Mouse (Mus musculus) adrenal gland, adult 18-20 months (tissue): Measurements from ENCODE around the gene Gm20736. TPM values are rescaled to one million over a fixed set of nuclear protein-coding genes. Genes with fewer than 3 reads are reported as not detected.
"Not testable (repeated sequence)": the region's sequence is repeated elsewhere in the genome, so short reads cannot be mapped to it uniquely, and the experiment has no call there.

Experiments
- DNase-seq, 2 experiments: peaks; one replicate each; pipeline ENCODE4 v3.0.0; 2021 to 2022; ENCODE audit warnings: low spot score in 2 of 2
- long read RNA-seq, 2 experiments: library from polyadenylated mRNA; stranded (forward); transcript quantifications; one replicate each; pipeline ENCODE4 v2.0.0; 2021
- total RNA-seq, 2 experiments: library from RNA; stranded (reverse); gene quantifications; 1 replicate in 1 of 2; 2 replicates in 1 of 2; pipeline ENCODE4 v1.2.3; 2021

The Gm20736 gene
- total RNA-seq: not detected
- long read RNA-seq, experiment 1: 0 reads
- long read RNA-seq, experiment 2: 0 reads

DNA sequence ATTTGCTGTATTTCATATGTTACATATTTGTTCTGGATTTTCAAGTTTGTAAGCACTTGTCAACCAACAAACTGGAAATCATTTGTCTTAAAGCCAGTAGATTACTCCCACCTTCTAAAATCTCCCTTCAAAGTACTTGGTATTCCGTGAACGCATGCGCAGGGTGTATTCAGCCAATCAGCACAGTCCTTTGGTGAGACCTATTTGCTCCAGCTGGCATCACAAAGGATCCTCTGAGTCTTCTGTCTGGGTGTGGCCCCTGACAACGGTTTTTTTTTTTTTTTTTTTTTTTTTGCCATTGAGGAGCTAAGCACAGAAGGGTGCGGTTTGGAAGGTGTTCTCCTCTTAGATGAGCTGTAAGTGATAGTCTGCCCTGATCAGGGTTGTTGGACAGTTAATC lies at the start of gene Gm20736:
Gene Gm20736 (plus strand): TSS at position 301 of the 400 bp plus-strand sequence.
- DNase-seq: not testable (repeated sequence)

Other genes with a start within 250 kb of the Gm20736 start
- gene Gm20924, start 170.2 kb upstream of the Gm20736 start, total RNA-seq: not detected